Mouse (Mus musculus): Measurements from ENCODE around the gene Spag16.

- TF ChIP-seq POLR2A (IDR thresholded peaks at IDR 0.05; ENCODE audit: borderline replicate concordance, extremely low read depth, low read depth, low read length) (no peak), CTCF (IDR thresholded peaks at IDR 0.05; ENCODE audit: insufficient read depth, low read length) (no peak)
Measured at GRCm38 (mm10) chr1:70116212-70116982, 289.6 kb downstream of the Spag16 start.
